Mouse (Mus musculus) lung, postnatal 36 days (tissue): ENCODE data around the gene Erh.

Experiments used
- DNase-seq: peaks from one replicate; pipeline ENCODE4 v3.0.0; 2022; ENCODE audit warnings: mixed read lengths

Erh gene

GRCm38 (mm10) chr12:80643693-80644505 lies at the start of gene Erh, which contains the start of gene Slc39a9:
Gene Erh, minus strand, starts transcription at chr12:80644341.
Gene Slc39a9, plus strand, starts transcription at chr12:80643883.
- peak; percentile 96 for DNase-seq

GRCm38 (mm10) chr12:80693700-80694099 lies 49.6 kb upstream of the Erh start:
- no peak for DNase-seq

GRCm38 (mm10) chr12:80692269-80692972 lies 48.3 kb upstream of the Erh start, which contains the start of gene Plekhd1:
Gene Plekhd1, plus strand, starts transcription at chr12:80692591.
- DNase-seq: peak; percentile 88

GRCm38 (mm10) chr12:80691671-80692091 lies 47.5 kb upstream of the Erh start:
- DNase-seq: peak; percentile 91

GRCm38 (mm10) chr12:80689696-80690095 lies 45.6 kb upstream of the Erh start:
- no peak for DNase-seq

- no peak for DNase-seq
Observed at GRCm38 (mm10) chr12:80687788-80688211, 43.7 kb upstream of the Erh start.

GRCm38 (mm10) chr12:80684316-80684715 lies 40.2 kb upstream of the Erh start:
- no peak for DNase-seq

- no peak for DNase-seq
Observed at GRCm38 (mm10) chr12:80683554-80683953, 39.4 kb upstream of the Erh start.

GRCm38 (mm10) chr12:80681340-80681739 lies 37.2 kb upstream of the Erh start:
- DNase-seq: peak; percentile 47

GRCm38 (mm10) chr12:80673170-80673569 lies 29.0 kb upstream of the Erh start:
- DNase-seq: peak; percentile 83

- DNase-seq: no peak
Observed at GRCm38 (mm10) chr12:80668391-80668790, 24.2 kb upstream of the Erh start.

GRCm38 (mm10) chr12:80663935-80664334 lies 19.8 kb upstream of the Erh start:
- DNase-seq: no peak

- no peak for DNase-seq
Observed at GRCm38 (mm10) chr12:80662322-80662721, 18.2 kb upstream of the Erh start.

- DNase-seq: no peak
Observed at GRCm38 (mm10) chr12:80658661-80659060, 14.5 kb upstream of the Erh start.

GRCm38 (mm10) chr12:80654659-80655025 lies 10.5 kb upstream of the Erh start:
- peak; percentile 42 for DNase-seq

- DNase-seq: peak; percentile 83
Observed at GRCm38 (mm10) chr12:80653951-80654658, 10.0 kb upstream of the Erh start.

GRCm38 (mm10) chr12:80646377-80646776 lies 2.2 kb upstream of the Erh start:
- no peak for DNase-seq

- DNase-seq: no peak
Observed at GRCm38 (mm10) chr12:80644506-80644868, 346 bp upstream of the Erh start.

- peak; percentile 72 for DNase-seq
Observed at GRCm38 (mm10) chr12:80642725-80643692, 1.1 kb downstream of the Erh start.

GRCm38 (mm10) chr12:80631790-80632189 lies 12.4 kb downstream of the Erh start:
- no peak for DNase-seq

GRCm38 (mm10) chr12:80620501-80620900 lies 23.6 kb downstream of the Erh start:
- no peak for DNase-seq
